Mouse (Mus musculus) intestine, embryonic 16.5 days (tissue): ENCODE results near the gene Per3. TPM values are rescaled to one million over a fixed set of nuclear protein-coding genes. Genes with fewer than 3 reads are reported as not detected.

Experiments
- polyA plus RNA-seq: library from polyadenylated mRNA; unstranded; fragments of >200 nt; fragmentation: Nextera tagmentation; extraction: Ambion mirVana; gene quantifications from 2 replicates; pipeline ENCODE4 v1.2.1, GENCODE M21; 2015

Gene Per3
- polyA plus RNA-seq, 1 experiment from 2014 or later = 3.7 TPM

Other genes with a start within 250 kb of the Per3 start
- 28.0 and 28.2 TPM in 2 replicates for gene Errfi1, start 190.7 kb downstream of the Per3 start, polyA plus RNA-seq
- gene Park7, start 130.2 kb downstream of the Per3 start, polyA plus RNA-seq = 390 and 416 TPM in 2 replicates
- 2.4 and 2.5 TPM in 2 replicates for gene Tnfrsf9, start 130.1 kb downstream of the Per3 start, polyA plus RNA-seq
- gene Uts2, start 47.6 kb downstream of the Per3 start, polyA plus RNA-seq = not detected in 2 replicates
- gene Vamp3, start 13.3 kb upstream of the Per3 start, polyA plus RNA-seq = 122 TPM in 2 replicates
- gene Gm13090, start 44.9 kb upstream of the Per3 start, polyA plus RNA-seq = not detected in 2 replicates